Mouse (Mus musculus): Measurements from ENCODE around the gene Tbx19. TPM values are rescaled to one million over a fixed set of nuclear protein-coding genes. Genes with fewer than 3 reads are reported as not detected.
A peak's percentile ranks its signal among the peaks of the same experiment; 100 is the strongest.

Tbx19 gene
- total RNA-seq, 4 experiments from 2014 or later: not detected

DNA sequence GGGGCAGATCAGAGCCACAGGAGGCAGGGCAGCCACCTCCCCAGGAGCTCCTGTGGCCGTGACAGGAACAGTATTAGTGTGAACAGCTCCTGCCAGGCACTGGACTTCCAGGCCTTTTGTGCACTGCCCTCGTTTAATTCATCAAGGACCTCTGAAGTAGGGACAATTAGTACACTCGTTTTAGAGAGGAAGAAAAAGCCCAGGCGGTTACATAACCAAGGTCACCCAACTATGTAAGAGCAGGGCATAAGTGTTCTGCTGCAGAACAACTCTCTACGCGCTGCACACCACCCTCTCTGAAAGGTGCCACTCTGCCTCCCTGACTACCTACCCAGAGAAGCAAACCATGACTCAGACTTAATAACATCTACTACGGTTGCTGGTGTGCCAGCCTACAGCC is 24.5 kb upstream of the Tbx19 start:
- DNase-seq (ENCODE audit: low spot score in 2 of 2): no peak

DNA sequence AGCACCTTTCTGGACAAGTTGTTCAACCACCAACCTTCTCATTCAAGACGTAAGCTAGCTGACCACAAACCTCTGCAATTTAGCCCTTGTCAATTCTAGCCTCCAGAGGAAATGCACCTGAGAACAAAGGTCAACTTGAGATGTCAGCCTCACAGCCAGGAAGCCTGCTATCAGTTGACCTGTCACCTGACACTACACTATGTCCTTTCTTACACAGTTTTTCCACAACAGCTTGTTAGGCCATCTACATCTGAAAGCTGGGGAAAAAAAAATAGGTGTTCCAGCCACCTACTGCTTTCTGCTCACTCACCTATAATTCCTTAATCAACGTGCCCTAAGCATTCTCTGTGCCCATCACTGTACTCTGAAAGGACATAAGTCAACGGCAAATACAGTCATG is 23.6 kb upstream of the Tbx19 start:
- no peak for DNase-seq (ENCODE audit: low spot score in 2 of 2)

DNA sequence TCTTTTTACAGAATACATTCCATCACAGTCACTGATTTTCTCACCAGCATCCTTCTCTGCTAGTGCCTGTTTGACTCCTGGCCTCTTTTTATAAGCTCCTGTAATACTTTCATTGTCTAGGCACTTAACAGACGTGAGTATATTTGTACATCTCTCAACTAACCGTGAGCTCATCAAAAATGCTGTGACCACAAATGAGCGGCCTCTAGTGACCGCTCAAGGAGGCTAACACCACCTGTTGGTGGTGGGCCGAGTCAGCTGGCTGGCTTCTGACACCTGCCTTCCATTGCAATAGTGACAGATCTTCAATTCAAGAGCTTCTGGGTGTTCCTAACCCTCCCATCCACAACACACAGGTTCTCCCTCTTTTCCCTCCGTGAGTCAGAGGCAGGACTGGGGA is 22.8 kb upstream of the Tbx19 start:
- DNase-seq (ENCODE audit: low spot score in 2 of 2): no peak

GRCm38 (mm10) chr1:165179321-165179720 is 18.7 kb upstream of the Tbx19 start:
- no peak for DNase-seq (ENCODE audit: low spot score in 2 of 2)

- no peak for DNase-seq (ENCODE audit: low spot score in 2 of 2)
Observed at GRCm38 (mm10) chr1:165178075-165178474, 17.5 kb upstream of the Tbx19 start.

GRCm38 (mm10) chr1:165174059-165174616 is 13.6 kb upstream of the Tbx19 start:
- DNase-seq (ENCODE audit: low spot score in 2 of 2): no peak

GRCm38 (mm10) chr1:165171277-165171676 is 10.7 kb upstream of the Tbx19 start:
- no peak for DNase-seq (ENCODE audit: low spot score in 2 of 2)

DNA sequence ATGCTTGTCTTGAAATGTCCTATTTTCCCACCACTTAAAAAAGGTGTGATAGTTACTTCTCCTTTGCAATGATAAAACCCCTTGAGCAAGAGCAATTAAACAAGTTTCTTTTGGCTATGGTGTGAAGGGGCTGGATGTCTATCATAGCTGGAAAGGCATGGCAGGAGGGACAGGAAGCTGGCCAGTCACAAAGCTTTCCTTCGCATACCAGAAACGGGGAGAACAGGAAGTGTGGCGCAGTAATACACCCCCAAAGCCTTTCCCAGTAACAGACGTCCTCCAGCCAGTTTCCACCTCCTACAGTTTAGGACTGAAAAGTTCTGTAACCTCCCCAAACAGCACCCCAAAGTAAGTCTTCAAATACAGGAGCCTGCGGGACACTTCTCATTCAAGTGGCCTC is 9.6 kb upstream of the Tbx19 start:
- no peak for DNase-seq (ENCODE audit: low spot score in 2 of 2)

DNA sequence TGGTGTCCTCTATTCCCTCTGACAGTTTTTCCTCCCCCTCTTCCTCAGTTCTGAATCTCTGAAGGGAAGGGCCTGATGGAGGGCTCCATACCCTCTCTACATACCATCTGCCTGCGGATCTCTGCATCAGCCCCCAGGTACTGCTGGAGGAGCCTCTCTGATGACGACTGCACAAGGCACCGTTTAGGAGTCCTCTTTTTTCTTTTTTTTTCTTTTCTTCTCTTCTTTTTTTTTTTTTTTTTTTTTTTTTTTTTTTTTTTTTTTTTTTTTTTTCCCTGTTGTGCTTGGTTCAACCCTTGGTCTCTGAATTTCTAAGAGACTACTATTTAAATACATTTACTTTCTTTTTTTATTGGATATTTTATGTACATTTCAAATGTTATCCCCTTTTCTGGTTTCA is 8.9 kb upstream of the Tbx19 start:
- DNase-seq (ENCODE audit: low spot score in 2 of 2): no peak

GRCm38 (mm10) chr1:165164920-165165319 is 4.3 kb upstream of the Tbx19 start:
- DNase-seq (ENCODE audit: low spot score in 2 of 2): no peak

- no peak for DNase-seq (ENCODE audit: low spot score in 2 of 2)
Observed at GRCm38 (mm10) chr1:165158841-165159240, 1.7 kb downstream of the Tbx19 start.

- no peak for DNase-seq (ENCODE audit: low spot score in 2 of 2)
Observed at GRCm38 (mm10) chr1:165154162-165154561, 6.4 kb downstream of the Tbx19 start.

- no peak for DNase-seq (ENCODE audit: low spot score in 2 of 2)
Observed at GRCm38 (mm10) chr1:165151216-165151615, 9.4 kb downstream of the Tbx19 start.

DNA sequence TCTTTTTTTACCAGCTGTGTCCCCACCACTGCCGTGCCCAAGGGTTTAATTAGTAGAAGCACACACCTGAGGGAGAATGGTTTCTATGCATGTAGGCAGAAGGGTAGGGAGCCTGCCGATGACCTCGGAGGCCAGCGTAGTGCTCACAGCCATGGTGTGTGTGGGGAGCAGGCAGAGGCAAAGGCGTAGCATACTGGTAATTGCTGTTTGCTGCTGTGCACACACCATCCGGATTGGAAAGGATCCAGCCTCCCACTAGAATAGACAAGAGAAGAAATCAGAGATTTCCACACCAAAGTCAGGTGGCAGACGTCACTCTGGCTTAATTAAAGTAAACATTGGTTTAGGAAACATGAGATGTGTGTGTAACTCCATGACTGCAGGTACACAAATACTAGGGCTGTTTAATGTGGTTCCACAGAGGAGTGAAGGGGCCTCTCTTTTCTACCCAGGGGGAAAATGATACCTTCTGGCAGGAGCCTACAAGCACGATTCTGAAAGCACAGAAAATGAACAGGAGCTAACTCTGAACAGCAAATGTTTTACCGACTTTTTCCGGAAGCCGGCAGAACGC is 18.1 kb downstream of the Tbx19 start:
- no peak for DNase-seq (ENCODE audit: low spot score in 2 of 2)

- DNase-seq (ENCODE audit: low spot score in 2 of 2): no peak
Observed at GRCm38 (mm10) chr1:165140227-165140626, 20.3 kb downstream of the Tbx19 start.

GRCm38 (mm10) chr1:165133858-165134257 is 26.7 kb downstream of the Tbx19 start:
- DNase-seq (ENCODE audit: low spot score in 2 of 2): no peak

- DNase-seq (ENCODE audit: low spot score in 2 of 2): no peak
Observed at GRCm38 (mm10) chr1:165133279-165133678, 27.3 kb downstream of the Tbx19 start.

DNA sequence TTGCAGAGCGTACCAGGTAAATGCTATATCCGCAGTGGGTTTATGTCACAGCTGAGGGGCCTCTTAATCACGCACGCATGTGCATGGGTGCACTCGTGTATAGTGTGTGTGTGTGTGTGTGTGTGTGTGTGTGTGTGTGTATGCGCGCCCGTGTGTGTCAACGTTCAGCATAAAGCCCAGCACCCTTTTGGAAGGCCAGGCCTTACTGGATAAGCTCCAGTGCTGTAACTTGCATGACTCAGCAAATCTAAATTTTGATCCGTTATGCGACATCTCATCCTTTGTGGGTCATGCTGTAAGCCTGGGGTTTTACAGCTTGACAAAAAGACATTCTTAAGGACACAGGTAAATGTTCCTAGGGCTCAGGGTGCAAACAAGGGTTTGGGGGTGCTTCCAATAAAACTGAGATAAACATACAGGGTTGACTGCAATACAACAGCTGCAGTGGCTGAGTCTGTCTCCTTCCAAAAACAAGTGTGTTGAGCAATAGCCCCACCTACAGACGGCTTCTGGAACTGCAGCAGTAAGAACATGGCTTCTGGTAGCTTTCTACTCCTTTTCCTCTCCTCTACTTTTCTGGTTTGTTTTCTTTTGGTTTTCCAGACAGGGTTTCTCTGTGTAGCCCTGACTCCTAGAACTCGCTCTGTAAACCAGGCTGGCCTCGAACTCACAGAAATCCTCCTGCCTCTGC is 28.2 kb downstream of the Tbx19 start:
- peak; percentile 67 to 90 for DNase-seq (ENCODE audit: low spot score in 2 of 2)

GRCm38 (mm10) chr1:165129573-165129972 is 31.0 kb downstream of the Tbx19 start:
- DNase-seq (ENCODE audit: low spot score in 2 of 2): no peak

DNA sequence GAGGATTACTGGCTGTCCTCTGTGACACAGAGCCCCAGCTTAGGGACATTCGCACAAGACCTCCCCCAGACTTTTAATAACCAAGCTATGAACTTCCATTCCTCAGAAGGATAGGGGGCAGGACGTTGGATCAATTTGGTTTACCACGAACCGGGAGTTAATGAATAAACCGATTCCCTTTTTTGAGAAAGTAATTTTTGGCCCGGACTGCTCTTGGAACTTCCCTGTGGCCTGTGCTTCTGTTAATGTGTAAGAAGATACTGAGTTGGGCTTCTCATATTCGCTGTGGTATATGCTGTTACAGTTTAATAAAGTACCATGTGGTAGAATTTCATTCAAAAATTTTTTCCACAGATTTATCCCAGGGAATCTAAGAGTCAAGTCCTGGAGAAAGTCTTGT is 39.5 kb downstream of the Tbx19 start:
- no peak for DNase-seq (ENCODE audit: low spot score in 2 of 2)

DNA sequence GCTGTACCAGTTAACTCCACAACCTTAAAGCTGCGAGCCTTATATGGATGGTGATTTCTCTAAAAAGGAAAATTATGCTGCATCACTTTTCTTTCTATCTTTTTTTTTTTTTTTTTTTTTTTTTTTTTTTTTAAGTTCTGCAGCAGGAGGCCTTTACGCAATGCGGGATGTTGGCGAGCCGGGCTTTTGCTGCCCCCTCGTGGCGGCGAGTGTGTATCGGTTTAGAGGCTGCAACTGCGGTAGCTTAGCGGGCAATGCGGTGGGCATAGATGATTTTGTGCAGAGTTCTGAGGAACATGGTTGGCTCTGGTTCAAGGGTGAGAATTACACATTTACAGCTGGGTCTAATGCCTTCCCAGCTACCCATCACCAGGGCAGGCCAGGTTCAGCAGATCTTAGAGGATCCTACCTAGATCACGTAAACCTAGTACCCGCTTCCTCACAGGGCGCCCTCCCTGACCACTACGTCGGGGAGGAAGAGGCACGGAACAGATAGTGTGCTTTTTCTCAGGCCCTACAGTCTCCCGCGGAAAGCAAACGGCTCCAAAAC is 40.1 kb downstream of the Tbx19 start:
- DNase-seq (ENCODE audit: low spot score in 2 of 2): peak; percentile 59 to 74

- no peak for DNase-seq (ENCODE audit: low spot score in 2 of 2)
Observed at GRCm38 (mm10) chr1:165119760-165120159, 40.8 kb downstream of the Tbx19 start.

Data from left cerebral cortex, adult 8-10 months (tissue).